12 mouse cellular contexts compared by ENCODE assay signal in genomic region chr3:85842881-85843218, GRCm38 (mm10). TPM values are rescaled to one million over a fixed set of nuclear protein-coding genes. Genes with fewer than 3 reads are reported as not detected.
A peak's percentile ranks its signal among the peaks of the same experiment; 100 is the strongest.
DNase-seq lines count a peak whose midpoint lies in the region; ATAC-seq lines count a peak whose summit lies in the region.
"Had no signal": no experiment of that assay in that cellular context is flagged by ENCODE, and none has a peak within 500 bp of the region (broad histone marks: within the 10 kb centered on the region; RNA-seq: fewer than 3 reads in every experiment).

No protein-coding gene starts in this region.

- no peaks in the 10 kb centered on the region for H3K27me3 ChIP-seq in embryonic facial prominence, embryonic 14.5 days (replicated peaks; ENCODE audit: control insufficient read depth, insufficient read depth, low read length)
- no peaks in the 10 kb centered on the region for H3K27me3 ChIP-seq in intestine, embryonic 16.5 days (replicated peaks; ENCODE audit: control insufficient read depth, insufficient read depth, low read length)
- no peaks in the 10 kb centered on the region for H3K27me3 ChIP-seq in limb, embryonic 13.5 days
- H3K27me3 ChIP-seq: hindbrain, embryonic 13.5 days had no signal

- peak overlapping the region; percentile 84 for H3K27ac ChIP-seq in embryonic facial prominence, embryonic 14.5 days (replicated peaks; ENCODE audit: low read depth, low read length)
- peak overlapping the region; percentile 37; the same call in 1 of the 2 replicates for H3K27ac ChIP-seq in intestine, embryonic 16.5 days (ENCODE audit: low read length)
- peak overlapping the region; percentile 89 for H3K27ac ChIP-seq in limb, embryonic 13.5 days
- H3K27ac ChIP-seq: macrophage had no signal

- H3K9ac ChIP-seq in embryonic facial prominence, embryonic 14.5 days (ENCODE audit: low read depth, low read length), result no peak overlapping the region
- H3K9ac ChIP-seq in intestine, embryonic 16.5 days (ENCODE audit: low read depth, low read length), result no peak overlapping the region
- H3K9ac ChIP-seq in limb, embryonic 13.5 days, result no peak overlapping the region
- H3K9ac ChIP-seq: hindbrain, embryonic 13.5 days had no signal

- H3K36me3 ChIP-seq in embryonic facial prominence, embryonic 14.5 days (ENCODE audit: control insufficient read depth, insufficient read depth, low read length), result no peaks in the 10 kb centered on the region
- no peaks in the 10 kb centered on the region for H3K36me3 ChIP-seq in intestine, embryonic 16.5 days (ENCODE audit: control insufficient read depth, insufficient read depth, low read length)
- no peaks in the 10 kb centered on the region for H3K36me3 ChIP-seq in limb, embryonic 13.5 days
- H3K36me3 ChIP-seq: hindbrain, embryonic 13.5 days had no signal

- H3K9me3 ChIP-seq in embryonic facial prominence, embryonic 14.5 days (ENCODE audit: control insufficient read depth, low read length), result no peaks in the 10 kb centered on the region
- H3K9me3 ChIP-seq in intestine, embryonic 16.5 days (ENCODE audit: control insufficient read depth, low read length), result no peaks in the 10 kb centered on the region
- 0 out of 2 replicates have a peak, but pooled peaks cover 5% of the 10 kb centered on the region for H3K9me3 ChIP-seq in limb, embryonic 13.5 days
- H3K9me3 ChIP-seq: hindbrain, embryonic 13.5 days had no signal

- no peak for ATAC-seq in embryonic facial prominence, embryonic 14.5 days (ENCODE audit: low read depth)
- ATAC-seq in intestine, embryonic 16.5 days, result no peak
- ATAC-seq in limb, embryonic 13.5 days (ENCODE audit: low FRiP score, low read depth), result 0 out of 2 replicates have a peak, but pooled peaks have one; percentile 14

- DNase-seq in heart, adult 18-20 months, result peak; percentile 28 to 55
- no peak for DNase-seq in heart, adult 9 months (ENCODE audit: low spot score in 2 of 2)
- peak; percentile 55 for DNase-seq in embryonic facial prominence, embryonic 14.5 days (ENCODE audit: low spot score)
- DNase-seq in spleen, postnatal 14 days (ENCODE audit: low spot score in 2 of 2), result no peak
- no peak for DNase-seq in cerebellum, adult 9-10 months
- DNase-seq in Muller cell, postnatal 12 days (ENCODE audit: inconsistent ontology term), result no peak
- DNase-seq: adrenal gland, adult 8-10 months; cerebellum, adult 11-12 months had no signal

- H3K4me1 ChIP-seq in embryonic facial prominence, embryonic 14.5 days (ENCODE audit: control insufficient read depth, insufficient read depth, low read length), result peaks cover 8% of the 10 kb centered on the region
- H3K4me1 ChIP-seq in intestine, embryonic 16.5 days (ENCODE audit: control insufficient read depth, insufficient read depth, low read length), result 0 out of 2 replicates have a peak, but pooled peaks cover 8% of the 10 kb centered on the region
- peaks cover 18% of the 10 kb centered on the region for H3K4me1 ChIP-seq in limb, embryonic 13.5 days

- H3K4me3 ChIP-seq in embryonic facial prominence, embryonic 14.5 days (ENCODE audit: low read depth, low read length), result no peak overlapping the region
- no peak overlapping the region for H3K4me3 ChIP-seq in intestine, embryonic 16.5 days (ENCODE audit: low read length)
- no peak overlapping the region for H3K4me3 ChIP-seq in limb, embryonic 13.5 days
- H3K4me3 ChIP-seq: hindbrain, embryonic 13.5 days had no signal

- no peak overlapping the region for H3K4me2 ChIP-seq in embryonic facial prominence, embryonic 14.5 days (ENCODE audit: low read depth, low read length)
- H3K4me2 ChIP-seq in intestine, embryonic 16.5 days (ENCODE audit: low read depth, low read length), result no peak overlapping the region
- peak overlapping the region; percentile 44 for H3K4me2 ChIP-seq in limb, embryonic 13.5 days (replicated peaks)
- H3K4me2 ChIP-seq: hindbrain, embryonic 13.5 days had no signal

RNA-seq across cellular contexts. Expression of gene Fam160a1, which starts 25.8 kb away (rescaled TPM):
- 10 to 100 TPM; 47.6 to 48.0 TPM for total RNA-seq in heart, adult 18-20 months (2021)
- 5.6 and 6.5 TPM in 2 replicates for polyA plus RNA-seq in embryonic facial prominence, embryonic 14.5 days (2014; fragmentation: Nextera tagmentation; extraction: Ambion mirVana)
- polyA plus RNA-seq in intestine, embryonic 16.5 days (2015; fragmentation: Nextera tagmentation; extraction: Ambion mirVana), result 3.5 and 3.8 TPM in 2 replicates
- polyA plus RNA-seq in limb, embryonic 13.5 days (2015; fragmentation: Nextera tagmentation; extraction: Ambion mirVana), result 3.0 and 3.1 TPM in 2 replicates
- polyA plus RNA-seq: macrophage had no signal

RNA-seq across cellular contexts. Expression of gene Glt28d2, which starts 44.5 kb away (rescaled TPM):
- 1 to 10 TPM; 8.1 to 8.6 TPM for total RNA-seq in heart, adult 18-20 months (2021)
- 2.6 and 2.7 TPM in 2 replicates for polyA plus RNA-seq in embryonic facial prominence, embryonic 14.5 days (2014; fragmentation: Nextera tagmentation; extraction: Ambion mirVana)
- 2.2 and 2.4 TPM in 2 replicates for polyA plus RNA-seq in intestine, embryonic 16.5 days (2015; fragmentation: Nextera tagmentation; extraction: Ambion mirVana)
- polyA plus RNA-seq in limb, embryonic 13.5 days (2015; fragmentation: Nextera tagmentation; extraction: Ambion mirVana), result 1.7 TPM in 2 replicates
- polyA plus RNA-seq: macrophage had no signal

RNA-seq across cellular contexts. Expression of gene Gm37240, which starts 44.5 kb away (rescaled TPM):
- 10 to 100 TPM; 30.0 to 39.3 TPM for total RNA-seq in heart, adult 18-20 months (2021)
- polyA plus RNA-seq in embryonic facial prominence, embryonic 14.5 days (2014; fragmentation: Nextera tagmentation; extraction: Ambion mirVana), result 10.7 and 13.4 TPM in 2 replicates
- 6.5 and 6.8 TPM in 2 replicates for polyA plus RNA-seq in intestine, embryonic 16.5 days (2015; fragmentation: Nextera tagmentation; extraction: Ambion mirVana)
- 4.4 and 6.1 TPM in 2 replicates for polyA plus RNA-seq in limb, embryonic 13.5 days (2015; fragmentation: Nextera tagmentation; extraction: Ambion mirVana)
- polyA plus RNA-seq: macrophage had no signal

Comparison
In these comparisons a context has a peak if more than half of its experiments do, and no peak if none do; other contexts are left out.
1. DNase-seq: peak in heart, adult 18-20 months (2 of 2) and embryonic facial prominence, embryonic 14.5 days (single experiment); none in heart, adult 9 months (0 of 2), spleen, postnatal 14 days (0 of 2), cerebellum, adult 9-10 months (single experiment) and Muller cell, postnatal 12 days (single experiment).
2. H3K27ac ChIP-seq: peak in every context shown above with its lines; median percentile 89 in limb, embryonic 13.5 days; 84 in embryonic facial prominence, embryonic 14.5 days; 37 in intestine, embryonic 16.5 days.